Mouse (Mus musculus) G1E (cell line): ENCODE data around the gene Dlg5.

Source experiments
- CTCF ChIP-seq: IDR thresholded peaks from 2 replicates; pipeline ENCODE4 v1.5.1; 2012; ENCODE audit warnings: low read depth, low read length, inconsistent platforms, mixed read lengths
- POLR2AphosphoS5 ChIP-seq: IDR thresholded peaks from 2 replicates; pipeline ENCODE4 v1.6.1; 2012; ENCODE audit warnings: low read depth, low read length, inconsistent platforms; ENCODE audit not compliant: insufficient replicate concordance

- TF ChIP-seq CTCF (no peak), POLR2AphosphoS5 (no peak)
These were observed 82.9 kb downstream of the Dlg5 start for GRCm38 (mm10) chr14:24162856-24163255.
